Mouse (Mus musculus): Measurements from ENCODE around the gene Ryr2.

DNA sequence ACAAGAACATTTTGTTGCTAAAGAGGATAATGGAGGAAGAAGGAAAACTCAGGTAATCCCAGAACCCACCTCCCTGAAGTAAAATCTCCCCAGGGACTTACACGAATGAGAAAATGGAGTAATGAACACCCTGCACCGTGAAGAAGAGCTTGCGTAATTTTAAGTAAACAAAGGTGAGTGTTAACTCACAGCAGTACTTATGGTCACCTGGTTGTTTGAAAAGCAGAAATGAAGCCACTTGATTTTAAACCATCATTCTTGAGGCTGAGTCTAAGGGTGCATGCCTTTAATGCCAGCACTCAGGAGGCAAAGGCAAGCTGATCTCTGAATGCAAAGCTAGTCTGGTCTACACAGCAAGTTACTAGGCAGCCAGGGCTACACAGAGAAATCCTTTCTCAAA is 255.1 kb downstream of the Ryr2 start:
- TF ChIP-seq CTCF (IDR thresholded peaks at IDR 0.05; ENCODE audit: low read depth) = no peak
- no peak for TF ChIP-seq EP300 (IDR thresholded peaks at IDR 0.05; ENCODE audit: low read depth)

All from liver, embryonic 14.5 days (tissue).